Mouse (Mus musculus) C2C12 (cell line): Measurements from ENCODE around the gene Anapc7.

ENCODE experiments used
- CEBPB ChIP-seq: IDR thresholded peaks from one replicate; pipeline ENCODE4 v1.6.1; 2011; ENCODE audit warnings: low read depth, mild to moderate bottlenecking, control low read depth, moderate library complexity
- CTCF ChIP-seq: IDR thresholded peaks from one replicate; pipeline ENCODE4 v1.5.1; 2011; ENCODE audit not compliant: control insufficient read depth, insufficient read depth, insufficient read length
- FOSL1 ChIP-seq: IDR thresholded peaks from one replicate; pipeline ENCODE4 v1.8.0; 2011; ENCODE audit warnings: mild to moderate bottlenecking, low read length; ENCODE audit not compliant: poor library complexity, insufficient read depth, severe bottlenecking
- MAX ChIP-seq: IDR thresholded peaks from one replicate; pipeline ENCODE4 v1.6.1; 2011; ENCODE audit warnings: mild to moderate bottlenecking, control low read depth
- MYOG ChIP-seq: IDR thresholded peaks from one replicate; pipeline ENCODE4 v1.6.1; 2011; ENCODE audit not compliant: control insufficient read depth, insufficient read length; ENCODE audit errors: extremely low read depth
- USF1 ChIP-seq: IDR thresholded peaks from one replicate; pipeline ENCODE4 v1.6.1; 2011; ENCODE audit warnings: low read depth, mild to moderate bottlenecking, control low read depth, moderate library complexity

GRCm38 (mm10) chr5:122481844-122482243 lies 60.4 kb downstream of the Anapc7 start:
- TF ChIP-seq CTCF (no peak), CEBPB (no peak), FOSL1 (no peak), MAX (no peak), USF1 (no peak), MYOG (no peak)
